Mouse (Mus musculus) kidney, postnatal 25 days (tissue): ENCODE data around the gene Yod1.

Experiments
- DNase-seq, 2 experiments: peaks; one replicate each; pipeline ENCODE4 v3.0.0; 2021; ENCODE audit warnings: mixed read lengths in 2 of 2

Gene Yod1

DNA sequence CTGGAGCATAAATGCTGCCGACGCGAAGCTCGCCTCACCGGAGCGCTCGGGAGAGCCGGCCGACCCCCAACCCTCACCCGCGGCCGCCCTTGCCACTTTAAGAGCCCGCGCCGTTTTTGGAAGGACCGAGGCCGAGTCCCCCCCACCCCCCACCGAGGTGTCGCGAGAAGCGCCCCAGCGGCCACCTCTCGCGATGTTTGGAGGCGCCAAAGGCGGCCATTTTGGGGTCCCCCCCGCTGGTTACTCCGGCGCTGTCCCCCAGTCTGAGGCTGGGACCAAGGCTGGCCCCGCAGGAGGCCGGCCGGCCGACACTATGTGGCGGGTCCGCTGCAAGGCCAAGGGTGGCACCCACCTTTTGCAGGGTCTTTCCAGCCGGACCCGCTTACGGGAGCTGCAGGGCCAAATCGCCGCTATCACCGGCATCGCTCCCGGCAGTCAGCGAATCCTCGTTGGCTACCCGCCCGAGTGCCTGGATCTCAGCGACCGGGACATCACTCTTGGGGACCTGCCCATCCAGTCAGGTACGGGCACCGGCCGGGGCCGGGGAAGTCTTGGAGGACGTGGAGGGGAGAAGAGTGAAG is at the start of gene Yod1:
TSS of gene Yod1 (plus strand) at position 37 of the 581 bp plus-strand sequence.
- DNase-seq: peak; percentile 91 to 95

DNA sequence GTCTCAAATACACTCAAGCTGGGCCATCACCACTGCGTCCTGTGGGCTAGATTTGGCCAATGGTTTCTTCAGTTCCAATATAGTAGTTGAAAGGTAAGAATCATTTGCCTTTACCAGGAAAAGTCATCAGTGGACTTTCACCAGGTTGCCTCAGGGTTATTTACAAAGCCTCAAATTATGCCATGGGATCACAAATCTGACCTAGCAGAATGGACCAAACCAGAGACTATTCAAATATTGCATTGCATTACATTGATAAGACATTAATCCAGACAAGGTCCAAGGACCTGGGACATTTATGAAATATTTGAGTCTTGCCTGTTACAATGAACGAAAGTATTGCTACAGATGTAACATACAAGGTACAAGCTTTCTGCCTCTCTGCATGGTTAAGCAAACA is 38.6 kb upstream of the Yod1 start:
- DNase-seq: no peak

DNA sequence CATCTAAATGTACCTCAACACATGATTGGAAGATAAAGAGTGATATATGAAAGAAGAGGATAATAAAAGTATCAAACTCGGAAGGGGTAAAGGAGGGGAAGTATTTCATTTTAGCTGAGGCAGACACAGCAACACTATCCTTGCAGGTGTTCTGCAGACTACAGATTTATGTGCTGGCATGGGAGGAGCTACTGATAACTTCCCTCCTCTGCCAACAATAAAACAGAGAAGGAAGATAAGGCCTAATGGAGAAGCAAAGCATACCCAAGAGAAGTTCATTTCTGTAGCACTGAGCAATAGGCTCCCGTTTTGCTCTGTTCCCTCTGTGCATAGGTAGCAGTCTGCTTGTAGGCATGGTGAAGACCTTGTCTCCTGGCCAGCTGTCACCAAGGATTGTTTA is 36.1 kb upstream of the Yod1 start:
- no peak for DNase-seq

DNA sequence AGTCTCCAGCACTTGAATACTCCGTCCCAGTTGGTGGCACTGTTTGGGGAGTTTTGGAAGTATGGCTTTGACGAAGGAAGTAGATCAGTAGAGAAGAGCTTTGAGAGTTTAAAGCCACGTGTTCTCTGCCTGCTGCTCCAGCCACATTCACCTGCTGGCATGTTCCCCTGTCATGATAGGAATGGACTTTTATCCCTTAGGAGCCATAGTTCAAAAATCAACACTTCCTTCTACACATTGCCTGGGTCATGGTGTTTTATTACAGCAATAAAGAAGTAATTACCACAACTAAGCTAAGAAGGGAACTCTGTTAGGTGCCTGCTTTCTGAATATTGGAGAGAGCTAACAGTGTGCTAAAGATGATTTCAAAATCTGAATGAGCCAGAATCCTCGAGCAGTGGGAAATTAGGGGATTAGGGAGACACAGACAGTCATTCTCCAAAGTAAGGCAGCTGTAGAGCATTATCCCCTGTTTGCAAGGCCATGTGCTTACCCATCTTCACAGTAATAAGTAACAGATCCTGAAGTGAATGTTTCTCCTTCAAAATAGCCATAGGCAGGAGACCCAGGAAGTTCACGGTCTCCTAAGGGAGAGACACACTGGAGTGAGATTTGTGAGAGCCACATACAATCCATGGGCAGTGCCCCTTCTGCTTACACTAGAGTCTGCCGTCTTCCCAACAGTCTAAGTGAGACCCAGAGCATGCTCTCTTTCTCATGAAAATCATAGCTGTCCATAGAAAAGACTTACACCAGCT is 35.3 kb upstream of the Yod1 start:
- no peak for DNase-seq

DNA sequence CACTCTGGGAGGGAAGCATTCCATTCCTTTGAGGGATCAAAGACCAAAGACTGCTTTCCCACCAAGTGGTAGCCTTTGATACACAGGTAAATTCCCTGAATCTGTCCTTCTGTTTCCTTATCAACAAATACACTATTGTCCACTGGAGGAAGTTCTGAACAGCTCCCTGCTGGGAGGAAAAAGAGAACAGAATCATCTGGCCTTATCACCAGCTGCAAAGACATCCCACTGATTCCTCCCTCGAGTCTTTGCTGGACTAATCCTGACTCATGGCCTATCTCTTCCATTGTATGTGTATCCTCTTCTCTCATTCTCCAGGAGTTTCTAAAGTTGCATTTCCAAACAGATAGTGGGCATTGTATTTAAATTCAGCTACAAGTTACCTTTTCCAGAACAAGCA is 33.2 kb upstream of the Yod1 start:
- no peak for DNase-seq

DNA sequence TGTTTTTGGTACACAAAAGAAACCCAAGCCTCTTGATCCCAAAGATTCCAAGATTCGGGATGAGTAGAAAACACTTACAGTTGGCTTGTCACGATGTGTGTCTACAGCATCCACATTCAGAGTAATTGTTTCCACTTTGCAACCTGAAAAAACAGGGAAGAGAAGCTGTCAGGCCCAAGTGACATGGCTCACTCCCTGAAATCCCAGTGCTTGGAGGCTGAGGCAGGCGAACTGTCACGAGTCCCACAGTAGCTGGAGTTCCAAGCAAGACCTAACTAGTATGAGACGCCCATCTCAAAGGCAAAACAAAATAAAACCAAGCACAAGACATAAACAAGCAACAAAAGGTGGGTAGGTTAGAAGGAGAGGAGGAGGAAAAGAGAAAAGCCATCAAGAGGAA is 18.5 kb upstream of the Yod1 start:
- DNase-seq: no peak

DNA sequence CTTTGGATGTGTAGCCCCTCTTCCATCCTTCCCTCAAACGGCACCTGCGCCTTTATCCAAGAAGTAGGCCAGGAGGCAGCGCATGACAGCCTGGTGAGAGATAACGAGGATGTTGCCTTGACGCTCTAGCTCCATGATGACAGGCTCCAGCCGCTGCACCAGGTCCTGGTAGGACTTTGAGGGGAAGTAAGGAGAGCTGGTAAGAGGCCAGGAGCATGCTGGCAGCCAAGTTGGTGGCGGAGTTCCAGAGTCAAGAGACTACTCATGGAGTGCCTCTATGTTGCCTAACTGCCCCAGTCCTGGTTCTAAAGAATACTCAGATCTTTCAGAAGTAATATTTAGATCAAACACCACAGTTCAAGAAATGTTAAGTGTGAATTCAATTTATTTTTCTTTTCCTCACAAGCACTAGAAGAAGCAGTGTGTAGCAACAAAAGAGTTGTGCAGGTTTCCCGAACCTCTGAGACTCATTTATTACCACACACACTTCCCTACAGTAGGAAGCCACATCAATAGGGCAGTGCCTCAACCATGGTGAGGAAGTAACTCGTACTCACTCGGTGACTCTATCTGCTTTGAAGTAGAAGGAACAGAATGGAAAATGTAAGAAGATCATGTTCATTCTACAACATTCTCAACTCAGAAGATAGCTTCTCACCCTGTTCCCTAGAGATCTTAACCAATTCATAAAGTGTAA is 17.0 kb upstream of the Yod1 start:
- DNase-seq: no peak

DNA sequence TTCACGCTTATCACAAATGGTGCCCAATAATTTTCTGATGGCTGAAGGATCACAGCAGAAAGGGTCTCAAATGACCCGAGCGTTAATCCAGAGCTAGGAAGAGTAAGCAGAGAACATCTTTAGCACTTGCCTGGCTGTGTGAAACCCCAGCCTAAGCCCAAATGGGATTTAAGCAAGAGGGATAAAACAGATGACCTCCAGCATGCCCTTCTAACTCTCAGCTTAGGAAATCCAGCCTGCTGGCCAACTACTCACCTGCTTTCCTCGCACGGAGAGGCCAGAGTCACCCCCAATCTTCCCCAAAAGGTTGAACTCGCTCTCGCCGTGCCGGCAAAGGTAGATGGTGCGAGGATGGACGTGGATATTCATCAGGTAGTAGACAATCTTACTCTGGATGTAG is 15.2 kb upstream of the Yod1 start:
- no peak for DNase-seq

DNA sequence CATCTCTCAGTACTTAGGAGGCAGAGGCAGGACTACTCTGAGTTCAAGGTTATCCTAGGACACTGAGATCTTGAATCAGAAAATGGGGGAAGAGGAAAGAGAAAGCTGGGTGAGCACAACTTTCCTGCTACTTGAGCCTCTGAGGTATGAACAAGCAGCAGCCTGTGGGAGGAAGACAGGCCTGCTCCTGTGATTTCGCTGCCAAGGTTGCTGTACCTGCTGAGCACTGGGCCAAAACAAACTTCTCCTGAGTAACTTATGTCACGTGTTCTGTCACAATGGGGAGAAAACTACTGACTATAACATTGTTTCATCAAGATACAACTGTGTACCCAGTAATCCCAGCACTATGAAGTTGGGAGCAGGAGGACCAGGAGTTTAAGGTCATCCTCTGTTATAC is 13.5 kb upstream of the Yod1 start:
- no peak for DNase-seq

DNA sequence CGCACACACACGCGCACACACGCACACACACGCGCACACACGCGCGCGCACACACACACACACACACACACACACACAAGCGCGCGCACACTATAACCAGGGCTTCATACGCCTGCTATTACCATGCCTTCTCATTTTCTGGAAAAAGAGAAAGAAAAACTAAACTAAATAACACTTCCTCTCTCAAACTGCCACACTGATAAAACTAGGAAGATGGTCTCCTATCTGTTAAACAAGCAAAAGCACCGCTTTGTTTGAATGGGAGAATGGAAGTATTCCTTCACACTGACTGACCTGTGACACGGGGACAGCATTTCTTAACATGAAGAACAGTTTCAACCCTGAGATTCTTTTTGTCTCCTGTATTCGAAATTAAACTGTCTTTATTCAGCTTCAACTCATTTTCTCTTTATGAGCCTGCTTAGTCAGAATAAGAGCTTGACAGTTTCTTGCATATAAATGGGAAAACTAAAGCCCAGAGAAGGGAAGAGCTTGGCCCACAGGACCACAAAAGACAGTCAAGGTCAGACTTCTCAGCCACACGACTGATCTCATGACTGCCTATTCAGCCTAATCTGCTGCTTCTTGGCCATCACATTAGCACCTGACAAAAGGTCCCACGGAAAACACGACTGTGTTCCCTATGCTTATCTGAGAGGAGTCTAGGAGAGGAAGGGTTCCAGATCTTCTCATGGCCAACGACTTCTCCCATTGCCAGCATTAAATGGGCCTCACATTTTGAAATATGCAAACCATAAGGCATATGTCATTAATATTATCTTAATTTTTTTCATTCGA is 6.6 kb upstream of the Yod1 start:
- no peak for DNase-seq

DNA sequence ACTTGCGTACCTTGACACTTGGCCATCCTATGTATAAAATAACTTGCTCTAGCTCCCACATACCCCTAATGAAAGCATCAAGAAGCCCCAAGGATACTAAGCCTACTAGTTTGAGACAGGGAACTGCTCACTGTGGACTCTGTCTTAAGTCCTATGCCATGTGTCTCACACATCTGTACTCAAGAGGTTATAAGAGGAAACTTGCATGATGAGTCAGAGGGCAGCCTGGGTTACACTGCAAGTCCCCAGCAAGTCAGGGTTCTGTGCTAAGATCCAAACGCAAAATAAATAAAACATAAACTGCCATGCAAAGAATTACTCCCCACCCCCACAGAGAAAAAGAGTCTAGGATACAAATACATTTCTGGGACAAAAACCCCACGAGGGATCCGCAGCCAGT is 3.1 kb upstream of the Yod1 start:
- no peak for DNase-seq

DNA sequence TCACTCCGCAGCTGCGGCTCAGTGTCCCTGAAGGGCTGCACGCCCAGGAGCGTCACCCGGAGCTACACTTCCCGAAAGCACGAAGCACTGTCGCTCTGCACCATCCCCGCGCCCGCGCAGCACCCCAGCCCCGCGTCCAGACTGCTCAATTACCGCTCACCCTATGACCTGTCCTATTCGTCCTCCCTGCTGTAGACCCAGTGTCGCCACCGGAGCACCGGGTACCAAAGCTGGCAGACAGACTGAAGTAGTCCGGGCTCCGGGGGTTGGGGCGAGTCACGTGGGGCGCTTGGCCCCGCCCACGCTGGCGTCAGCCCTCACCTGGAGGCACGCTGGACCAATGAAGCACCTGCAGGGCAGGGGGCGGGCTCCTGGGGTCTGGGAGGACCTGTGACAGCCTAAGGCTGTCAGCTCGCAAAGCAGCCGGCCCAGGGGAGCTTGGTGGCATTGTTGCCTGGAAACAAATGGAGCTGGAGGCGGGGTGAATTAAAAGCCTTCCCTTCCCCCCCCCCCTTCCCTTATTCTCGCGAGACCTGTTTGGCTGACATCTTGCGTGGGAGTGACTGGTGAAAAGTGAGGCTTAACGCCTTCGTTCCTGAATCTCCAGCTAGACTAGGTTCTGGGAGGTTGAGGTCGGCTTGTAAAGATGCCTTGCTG is 1.4 kb upstream of the Yod1 start, which contains the start of gene Gm29427:
TSS of gene Gm29427 (minus strand) at position 239 of the 657 bp plus-strand sequence.
- DNase-seq: peak; percentile 96 to 99

DNA sequence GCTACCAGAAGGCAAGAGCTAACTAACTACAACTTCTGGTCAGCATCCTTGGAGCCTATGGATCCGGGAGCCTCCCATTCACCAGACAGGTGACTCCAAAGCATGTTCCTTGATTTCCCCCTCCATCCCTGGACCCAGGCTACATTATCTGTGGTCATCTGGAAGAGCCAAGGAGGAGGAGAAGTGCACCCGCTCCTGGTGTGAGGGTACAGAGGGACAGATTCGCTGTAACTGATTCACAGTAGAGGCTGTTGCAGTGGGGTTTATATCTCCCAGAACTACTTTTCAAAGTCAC is 962 bp upstream of the Yod1 start:
- DNase-seq: peak in 1 of 2 experiments; percentile 8

DNA sequence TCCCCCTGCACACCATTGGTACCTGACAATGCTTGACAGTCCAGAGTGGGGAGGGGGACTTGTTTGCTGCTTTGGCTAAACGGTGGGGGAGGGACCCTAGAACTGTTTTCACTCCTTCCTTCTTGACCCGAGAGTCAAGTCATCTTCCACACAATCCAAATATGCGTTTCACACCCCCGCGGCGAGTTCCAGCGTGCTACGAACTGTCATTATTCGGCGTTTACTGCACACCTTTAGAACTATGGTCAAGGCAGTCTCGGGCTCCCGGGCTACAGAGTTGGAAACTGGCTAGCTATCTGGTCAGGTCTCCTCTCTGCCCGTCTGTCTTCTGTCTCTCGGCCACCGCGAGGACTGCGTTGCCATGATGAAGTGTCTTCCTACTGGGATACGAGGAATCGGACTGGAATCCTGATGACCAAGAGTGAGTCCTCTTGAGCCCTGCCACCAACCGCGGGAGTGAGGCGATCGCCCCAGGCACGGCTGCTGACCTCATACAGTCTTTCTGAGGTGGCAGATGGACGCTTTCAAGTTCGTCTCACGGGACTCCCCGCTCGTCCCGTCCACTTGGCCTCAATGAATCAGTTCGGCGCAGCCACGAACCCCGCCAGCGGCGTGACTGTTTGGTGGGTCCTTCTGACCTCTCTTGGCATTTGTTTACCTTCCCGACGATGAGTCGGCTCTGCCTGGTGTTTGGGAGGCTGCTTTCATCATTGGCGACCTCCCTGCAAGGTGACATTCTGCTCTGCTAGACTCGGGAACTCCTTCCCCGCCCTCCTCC is 425 bp upstream of the Yod1 start:
- DNase-seq: peak; percentile 42 to 63

DNA sequence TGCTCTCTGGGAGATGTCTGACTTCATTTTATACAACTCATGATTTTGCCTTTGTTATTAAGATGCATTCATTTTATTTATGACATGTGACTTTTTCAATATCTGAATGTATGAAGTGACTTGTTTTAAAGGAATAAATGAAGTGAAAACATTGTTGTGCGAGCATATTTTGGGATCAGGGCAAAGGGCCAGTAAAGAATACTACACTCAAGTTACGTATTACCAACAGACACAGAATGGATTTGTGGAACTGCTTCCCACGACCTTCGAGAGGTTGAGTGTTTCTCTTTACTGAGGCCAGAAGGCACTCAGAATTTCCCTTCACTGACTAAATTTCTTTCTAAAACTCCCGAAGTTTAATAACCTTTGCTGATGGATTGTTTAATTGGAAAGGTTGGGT is 7.1 kb downstream of the Yod1 start:
- DNase-seq: no peak

DNA sequence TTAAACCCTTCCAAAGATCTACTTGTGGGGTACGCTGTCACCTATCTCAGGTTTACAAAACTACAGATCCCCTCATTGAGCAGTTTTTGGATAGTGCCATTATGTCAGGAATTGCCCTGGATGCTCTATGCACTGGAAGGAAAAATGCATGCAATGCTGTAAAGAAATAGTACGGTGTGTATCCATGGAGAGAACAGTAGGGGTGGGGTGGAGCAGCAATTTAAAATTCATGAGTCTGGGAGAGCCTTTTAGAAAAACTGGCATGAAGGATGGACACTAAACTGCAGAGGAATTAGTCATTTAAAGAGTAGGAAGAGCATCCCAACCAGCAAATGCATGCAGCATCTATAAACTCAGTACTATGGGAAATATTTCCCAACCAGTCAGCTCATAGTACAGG is 9.3 kb downstream of the Yod1 start:
- no peak for DNase-seq

DNA sequence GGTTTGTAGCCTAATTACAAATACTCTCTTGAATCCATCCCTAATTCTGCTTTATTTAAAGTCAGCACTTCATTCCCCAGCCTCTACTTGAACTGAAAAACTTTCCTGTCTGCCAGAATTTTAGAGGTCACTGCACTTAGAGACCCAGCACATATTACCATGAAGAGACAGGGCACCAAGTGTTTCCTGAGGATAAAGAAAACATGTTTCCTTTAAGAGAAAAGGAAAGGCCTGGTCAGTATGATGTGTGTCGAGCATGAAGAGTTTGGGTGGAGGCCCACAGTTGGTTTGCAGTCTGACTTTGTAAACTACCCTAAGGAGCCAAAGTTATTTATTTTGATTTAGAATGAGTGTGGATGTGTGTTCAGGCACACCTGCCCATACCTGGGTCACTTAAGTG is 10.9 kb downstream of the Yod1 start:
- no peak for DNase-seq

DNA sequence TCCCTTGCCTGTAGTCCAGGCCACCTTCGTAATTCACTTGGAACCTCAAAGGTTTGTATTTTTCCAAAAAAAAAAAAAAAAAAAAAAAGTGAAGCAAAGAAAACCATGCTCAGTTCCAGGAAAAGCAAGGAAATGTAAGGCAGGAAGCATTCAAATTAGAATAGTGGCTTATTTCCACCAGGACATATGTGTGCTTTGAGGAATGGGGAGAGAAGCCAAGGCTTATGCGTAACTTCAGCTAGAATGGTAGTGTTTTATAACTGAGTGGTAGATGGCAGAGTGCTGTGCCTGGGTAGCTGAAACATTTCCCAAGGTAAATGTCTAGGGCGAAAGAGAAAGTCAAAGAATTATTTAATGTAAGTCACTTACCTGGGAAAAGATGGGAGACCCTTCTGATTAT is 11.6 kb downstream of the Yod1 start:
- no peak for DNase-seq

DNA sequence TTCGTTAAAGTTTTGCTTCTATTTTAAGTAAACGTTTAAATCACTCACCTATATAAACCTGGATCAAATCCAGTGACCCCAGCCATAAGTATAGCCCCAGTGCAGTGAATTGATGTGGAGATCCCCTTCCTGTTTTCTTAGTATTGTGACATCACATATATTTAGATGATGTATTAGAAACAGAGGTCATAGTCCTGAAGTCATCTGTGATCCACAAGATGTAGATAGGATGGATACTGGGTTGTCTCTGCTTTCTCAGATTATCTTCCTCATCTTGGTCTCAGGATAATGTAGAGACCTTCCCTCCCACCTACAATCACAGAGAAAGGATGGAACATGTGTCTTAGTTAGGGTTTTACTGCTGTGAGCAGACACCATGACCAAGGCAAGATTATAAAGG is 12.0 kb downstream of the Yod1 start, which contains the start of gene Pfkfb2:
TSS of gene Pfkfb2 (minus strand) at position 101 of the 400 bp plus-strand sequence.
- no peak for DNase-seq

DNA sequence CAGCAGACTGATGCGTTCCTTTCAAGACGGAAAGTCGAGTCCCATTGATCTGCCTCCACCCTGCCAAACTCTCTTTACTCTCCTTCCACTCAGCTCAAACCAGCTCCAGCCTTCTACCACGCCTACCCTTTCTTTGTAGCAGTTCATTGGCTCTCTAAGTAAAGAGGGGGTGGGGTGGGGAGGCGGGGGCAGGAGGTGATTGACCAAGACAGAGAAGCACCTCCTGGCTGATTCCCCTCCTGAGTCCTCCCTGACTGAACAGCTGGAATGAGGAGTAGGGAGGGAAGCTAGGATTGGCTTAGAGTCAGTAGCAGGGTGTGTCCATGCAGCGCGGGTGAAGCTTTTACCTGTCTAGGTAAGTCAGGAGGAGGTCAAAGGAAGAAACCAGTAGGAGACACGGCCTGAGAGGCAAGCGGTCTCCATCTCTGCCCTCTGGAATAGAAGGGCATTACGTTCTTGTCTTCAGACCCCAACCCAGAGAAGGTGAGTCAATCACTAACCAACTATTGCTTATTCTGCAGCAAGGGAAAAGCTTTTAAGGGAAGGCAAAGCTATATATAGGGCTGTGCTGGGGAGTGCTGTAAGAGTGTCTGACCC is 14.7 kb downstream of the Yod1 start, which contains the start of gene AA986860:
TSS of gene AA986860 (plus strand) at position 236 of the 597 bp plus-strand sequence.
- peak; percentile 64 to 88 for DNase-seq
